Mouse (Mus musculus) spleen, adult 2 months (tissue): Measurements from ENCODE around the gene Olfr372.

Experiments
- CTCF ChIP-seq: fragments of 200-500 bp; IDR thresholded peaks from 2 replicates; pipeline ENCODE4 v1.5.1; 2011; ENCODE audit warnings: mild to moderate bottlenecking, inconsistent platforms; ENCODE audit not compliant: insufficient read depth, insufficient read length, insufficient replicate concordance; ENCODE audit errors: extremely low read depth
- POLR2A ChIP-seq: fragments of 200-500 bp; IDR thresholded peaks from 2 replicates; pipeline ENCODE4 v1.6.1; 2011; ENCODE audit warnings: low read depth, low read length, inconsistent platforms

GRCm38 (mm10) chr8:72019816-72020215 is 21.2 kb upstream of the Olfr372 start:
- no peak for TF ChIP-seq CTCF
- no peak for TF ChIP-seq POLR2A
